In genomic region chr7:98928336-98929025, GRCm38 (mm10) we compare ENCODE assay signal across 11 mouse cellular contexts.
A peak's percentile ranks its signal among the peaks of the same experiment; 100 is the strongest.
DNase-seq lines count a peak whose midpoint lies in the region; ATAC-seq lines count a peak whose summit lies in the region.
"Had no signal": no experiment of that assay in that cellular context is flagged by ENCODE, and none has a peak within 500 bp of the region (broad histone marks: within the 10 kb centered on the region; RNA-seq: fewer than 3 reads in every experiment).

No protein-coding gene starts in this region.

- peak; percentile 62 for DNase-seq in 3T3-L1 (ENCODE audit: low read depth, low spot score)
- peak; percentile 63 for DNase-seq in embryonic facial prominence, embryonic 14.5 days (ENCODE audit: low spot score)
- DNase-seq in ovary, adult 18-20 months (ENCODE audit: low spot score) = no peak
- DNase-seq in right cerebral cortex, postnatal 36 days (ENCODE audit: low spot score in 2 of 2) = no peak
- no peak for DNase-seq in thymus, postnatal 25 days
- DNase-seq: heart, adult 11 months; spleen, adult 18-20 months had no signal

- H3K27me3 ChIP-seq in forebrain, embryonic 12.5 days = no peaks in the 10 kb centered on the region
- H3K27me3 ChIP-seq in forebrain, embryonic 13.5 days = no peaks in the 10 kb centered on the region
- no peaks in the 10 kb centered on the region for H3K27me3 ChIP-seq in embryonic facial prominence, embryonic 14.5 days (replicated peaks; ENCODE audit: control insufficient read depth, insufficient read depth, low read length)
- H3K27me3 ChIP-seq in lung, embryonic 15.5 days = no peaks in the 10 kb centered on the region
- H3K27me3 ChIP-seq: embryonic facial prominence, embryonic 12.5 days had no signal

- no peak for ATAC-seq in forebrain, embryonic 12.5 days (ENCODE audit: low FRiP score)
- ATAC-seq in forebrain, embryonic 13.5 days = no peak
- ATAC-seq in embryonic facial prominence, embryonic 14.5 days (ENCODE audit: low read depth) = peak; percentile 12; the same call in 1 of the 2 replicates
- peak; percentile 33; the same call in 1 of the 2 replicates for ATAC-seq in lung, embryonic 15.5 days (ENCODE audit: borderline replicate concordance, extremely low read depth, low FRiP score, low TSS enrichment)

- 55% methylated on average over 7 of the region's 7 CpGs for WGBS in forebrain, embryonic 12.5 days
- 55% methylated on average over 7 of the region's 7 CpGs for WGBS in forebrain, embryonic 13.5 days
- 43% methylated on average over 7 of the region's 7 CpGs for WGBS in embryonic facial prominence, embryonic 14.5 days
- WGBS in lung, embryonic 15.5 days = 40% methylated on average over 7 of the region's 7 CpGs

- H3K4me2 ChIP-seq in forebrain, embryonic 12.5 days = no peak overlapping the region
- H3K4me2 ChIP-seq in forebrain, embryonic 13.5 days = no peak overlapping the region
- H3K4me2 ChIP-seq in embryonic facial prominence, embryonic 14.5 days (ENCODE audit: low read depth, low read length) = no peak overlapping the region
- peak overlapping the region; percentile 6; the same call in 1 of the 2 replicates for H3K4me2 ChIP-seq in lung, embryonic 15.5 days
- H3K4me2 ChIP-seq: embryonic facial prominence, embryonic 12.5 days had no signal

- peaks cover 27% of the 10 kb centered on the region for H3K4me1 ChIP-seq in forebrain, embryonic 12.5 days
- 0 out of 2 replicates have a peak, but pooled peaks cover 6% of the 10 kb centered on the region for H3K4me1 ChIP-seq in forebrain, embryonic 13.5 days
- H3K4me1 ChIP-seq in embryonic facial prominence, embryonic 14.5 days (ENCODE audit: control insufficient read depth, insufficient read depth, low read length) = peaks cover 37% of the 10 kb centered on the region
- peaks cover 69% of the 10 kb centered on the region for H3K4me1 ChIP-seq in lung, embryonic 15.5 days

- 0 out of 2 replicates have a peak overlapping the region, but pooled peaks have one; percentile 31 for H3K27ac ChIP-seq in forebrain, embryonic 12.5 days
- no peak overlapping the region for H3K27ac ChIP-seq in forebrain, embryonic 13.5 days
- no peak overlapping the region for H3K27ac ChIP-seq in embryonic facial prominence, embryonic 14.5 days (replicated peaks; ENCODE audit: low read depth, low read length)
- peak overlapping the region; percentile 57 for H3K27ac ChIP-seq in lung, embryonic 15.5 days
- H3K27ac ChIP-seq: embryonic facial prominence, embryonic 12.5 days had no signal

- no peak overlapping the region for H3K4me3 ChIP-seq in forebrain, embryonic 12.5 days (replicated peaks)
- no peak overlapping the region for H3K4me3 ChIP-seq in forebrain, embryonic 13.5 days
- no peak overlapping the region for H3K4me3 ChIP-seq in embryonic facial prominence, embryonic 14.5 days (ENCODE audit: low read depth, low read length)
- H3K4me3 ChIP-seq in lung, embryonic 15.5 days = no peak overlapping the region
- H3K4me3 ChIP-seq: embryonic facial prominence, embryonic 12.5 days had no signal

- H3K9ac ChIP-seq in forebrain, embryonic 12.5 days = no peak overlapping the region
- H3K9ac ChIP-seq in forebrain, embryonic 13.5 days = no peak overlapping the region
- no peak overlapping the region for H3K9ac ChIP-seq in embryonic facial prominence, embryonic 14.5 days (ENCODE audit: low read depth, low read length)
- no peak overlapping the region for H3K9ac ChIP-seq in lung, embryonic 15.5 days
- H3K9ac ChIP-seq: embryonic facial prominence, embryonic 12.5 days had no signal

- no peaks in the 10 kb centered on the region for H3K9me3 ChIP-seq in forebrain, embryonic 12.5 days
- no peaks in the 10 kb centered on the region for H3K9me3 ChIP-seq in forebrain, embryonic 13.5 days (replicated peaks)
- no peaks in the 10 kb centered on the region for H3K9me3 ChIP-seq in embryonic facial prominence, embryonic 14.5 days (ENCODE audit: control insufficient read depth, low read length)
- no peaks in the 10 kb centered on the region for H3K9me3 ChIP-seq in lung, embryonic 15.5 days
- H3K9me3 ChIP-seq: embryonic facial prominence, embryonic 12.5 days had no signal

- H3K36me3 ChIP-seq in forebrain, embryonic 12.5 days (replicated peaks) = no peaks in the 10 kb centered on the region
- H3K36me3 ChIP-seq in forebrain, embryonic 13.5 days (ENCODE audit: poor library complexity, severe bottlenecking) = no peaks in the 10 kb centered on the region
- no peaks in the 10 kb centered on the region for H3K36me3 ChIP-seq in embryonic facial prominence, embryonic 14.5 days (ENCODE audit: control insufficient read depth, insufficient read depth, low read length)
- no peaks in the 10 kb centered on the region for H3K36me3 ChIP-seq in lung, embryonic 15.5 days
- H3K36me3 ChIP-seq: embryonic facial prominence, embryonic 12.5 days had no signal

Comparison
In these comparisons a context has a peak if more than half of its experiments do, and no peak if none do; other contexts are left out.
1. H3K27ac ChIP-seq: peak in forebrain, embryonic 12.5 days (single experiment) and lung, embryonic 15.5 days (single experiment); none in forebrain, embryonic 13.5 days (single experiment) and embryonic facial prominence, embryonic 14.5 days (single experiment).
2. ATAC-seq: peak in embryonic facial prominence, embryonic 14.5 days (single experiment) and lung, embryonic 15.5 days (single experiment); none in forebrain, embryonic 12.5 days (single experiment) and forebrain, embryonic 13.5 days (single experiment).
3. DNase-seq: peak in 3T3-L1 (single experiment) and embryonic facial prominence, embryonic 14.5 days (single experiment); none in ovary, adult 18-20 months (single experiment), right cerebral cortex, postnatal 36 days (0 of 2) and thymus, postnatal 25 days (single experiment).